Mouse (Mus musculus) mouse trophoblast stem cell (cell line): Measurements from ENCODE around the gene Cntnap5a.
"Not testable (repeated sequence)": the region's sequence is repeated elsewhere in the genome, so short reads cannot be mapped to it uniquely, and the experiment has no call there.

Experiments used
- in situ Hi-C, 2 experiments: fragments of 300-500 bp; cut with MseI, MboI; formaldehyde crosslinking; loops; 2 replicates in 1 of 2; 3 replicates in 1 of 2; pipeline ENCODE4 v1.15.1; 2025

Gene Cntnap5a

GRCm38 (mm10) chr1:116044083-116044482 lies 359.5 kb downstream of the Cntnap5a start:
- in situ Hi-C loops: no loop called here

GRCm38 (mm10) chr1:116107010-116107723 lies 422.6 kb downstream of the Cntnap5a start:
- in situ Hi-C loops: no loop called here

- in situ Hi-C loops: no loop called here
Observed at GRCm38 (mm10) chr1:116107724-116108058, 423.1 kb downstream of the Cntnap5a start.

GRCm38 (mm10) chr1:116108381-116108780 lies 423.8 kb downstream of the Cntnap5a start:
- in situ Hi-C loops: no loop called here

GRCm38 (mm10) chr1:116125767-116126166 lies 441.2 kb downstream of the Cntnap5a start:
- in situ Hi-C loops: no loop called here

GRCm38 (mm10) chr1:116127085-116127484 lies 442.5 kb downstream of the Cntnap5a start:
- in situ Hi-C loops: no loop called here

GRCm38 (mm10) chr1:116128450-116129246 lies 444.1 kb downstream of the Cntnap5a start:
- in situ Hi-C loops: no loop called here

- in situ Hi-C loops: no loop called here
Observed at GRCm38 (mm10) chr1:116132471-116132870, 447.9 kb downstream of the Cntnap5a start.

GRCm38 (mm10) chr1:116149764-116150369 lies 465.3 kb downstream of the Cntnap5a start:
- in situ Hi-C loops: no loop called here

GRCm38 (mm10) chr1:116184471-116184870 lies 499.9 kb downstream of the Cntnap5a start:
- in situ Hi-C loops: no loop called here

- in situ Hi-C loops: not testable (repeated sequence)
Observed at GRCm38 (mm10) chr1:116188142-116188541, 503.6 kb downstream of the Cntnap5a start.

GRCm38 (mm10) chr1:116192299-116192698 lies 507.7 kb downstream of the Cntnap5a start:
- in situ Hi-C loops: no loop called here

GRCm38 (mm10) chr1:116216883-116217282 lies 532.3 kb downstream of the Cntnap5a start:
- in situ Hi-C loops: no loop called here

- in situ Hi-C loops: no loop called here
Observed at GRCm38 (mm10) chr1:116240538-116240937, 556.0 kb downstream of the Cntnap5a start.

GRCm38 (mm10) chr1:116243856-116244255 lies 559.3 kb downstream of the Cntnap5a start:
- in situ Hi-C loops: no loop called here

- in situ Hi-C loops: no loop called here
Observed at GRCm38 (mm10) chr1:116281144-116281543, 596.6 kb downstream of the Cntnap5a start.

GRCm38 (mm10) chr1:116283968-116284367 lies 599.4 kb downstream of the Cntnap5a start:
- in situ Hi-C loops: no loop called here

GRCm38 (mm10) chr1:116306555-116306954 lies 622.0 kb downstream of the Cntnap5a start:
- in situ Hi-C loops: no loop called here

- in situ Hi-C loops: no loop called here
Observed at GRCm38 (mm10) chr1:116311512-116311911, 627.0 kb downstream of the Cntnap5a start.

GRCm38 (mm10) chr1:116313269-116313668 lies 628.7 kb downstream of the Cntnap5a start:
- in situ Hi-C loops: no loop called here

GRCm38 (mm10) chr1:116324505-116324904 lies 639.9 kb downstream of the Cntnap5a start:
- in situ Hi-C loops: no loop called here

- in situ Hi-C loops: no loop called here
Observed at GRCm38 (mm10) chr1:116353669-116354068, 669.1 kb downstream of the Cntnap5a start.

GRCm38 (mm10) chr1:116365606-116366005 lies 681.0 kb downstream of the Cntnap5a start:
- in situ Hi-C loops: no loop called here
